Mouse (Mus musculus) neural tube, embryonic 11.5 days (tissue): Measurements from ENCODE around the gene Tmem189. TPM values are rescaled to one million over a fixed set of nuclear protein-coding genes. Genes with fewer than 3 reads are reported as not detected.

Experiments used
- ATAC-seq: fragments of 200-750 bp; cut with Nextera tagmentation; 2 replicates; pipeline ENCODE4 v1.8.0; 2017; ENCODE audit warnings: moderate number of reproducible peaks, mild to moderate bottlenecking, moderate TSS enrichment, moderate library complexity; ENCODE audit not compliant: insufficient read depth, low FRiP score, low TSS enrichment
- DNase-seq: peaks from one replicate; pipeline ENCODE4 v3.0.0-alpha.2; 2015; ENCODE audit warnings: low spot score
- H3K27ac ChIP-seq: fragments of 300-500 bp; sonication (generic); 2 replicates; pipeline ENCODE4 v1.5.1; 2014; ENCODE audit warnings: low read depth, mild to moderate bottlenecking, low read length
- H3K27me3 ChIP-seq: fragments of 300-500 bp; sonication (generic); 2 replicates; pipeline ENCODE4 v1.6.1; 2014; ENCODE audit warnings: mild to moderate bottlenecking, low read length, mixed read lengths; ENCODE audit not compliant: control insufficient read depth, insufficient read depth
- H3K36me3 ChIP-seq: fragments of 300-500 bp; sonication (generic); 2 replicates; pipeline ENCODE4 v1.6.1; 2014; ENCODE audit warnings: mild to moderate bottlenecking, low read length, moderate library complexity, mixed read lengths; ENCODE audit not compliant: control insufficient read depth, insufficient read depth
- H3K4me1 ChIP-seq: fragments of 300-500 bp; sonication (generic); 2 replicates; pipeline ENCODE4 v1.6.1; 2014; ENCODE audit warnings: low read length, mixed read lengths; ENCODE audit not compliant: control insufficient read depth, insufficient read depth
- H3K4me2 ChIP-seq: fragments of 300-500 bp; sonication (generic); 2 replicates; pipeline ENCODE4 v1.6.1; 2014; ENCODE audit warnings: low read depth, mild to moderate bottlenecking, moderate library complexity
- H3K4me3 ChIP-seq: fragments of 300-500 bp; sonication (generic); 2 replicates; pipeline ENCODE4 v1.5.1; 2014; ENCODE audit warnings: low read depth, low read length
- H3K9ac ChIP-seq: fragments of 300-500 bp; sonication (generic); 2 replicates; pipeline ENCODE4 v1.6.1; 2014; ENCODE audit warnings: mild to moderate bottlenecking, low read length
- H3K9me3 ChIP-seq: fragments of 300-500 bp; sonication (generic); 2 replicates; pipeline ENCODE4 v1.6.1; 2016; ENCODE audit warnings: low read length; ENCODE audit not compliant: control insufficient read depth
- WGBS: fragments of 180-500 bp; shearing (Covaris S2); extraction: QIAGEN DNeasy Blood & Tissue Kit; methylation state at CpG from one replicate; pipeline ENCODE4 v1.1.7; 2014; 5-methylcytosine and 5-hydroxymethylcytosine counted together
- microRNA-seq: library from miRNA; unstranded; fragments of <30 nt; microRNA quantifications from one replicate; pipeline ENCODE4, GENCODE M21; 2016
- polyA plus RNA-seq: library from polyadenylated mRNA; unstranded; fragments of >200 nt; fragmentation: Nextera tagmentation; extraction: Ambion mirVana; gene quantifications from 2 replicates; pipeline ENCODE4 v1.2.1, GENCODE M21; 2014

Gene Tmem189
- polyA plus RNA-seq, 1 experiment from 2014 or later, result 40.4 TPM

GRCm38 (mm10) chr2:167596262-167596661, 93.4 kb downstream of the Tmem189 start:
- no peak for ATAC-seq
- peaks cover 16% of the 10 kb centered on the region for H3K4me1 ChIP-seq

GRCm38 (mm10) chr2:167595761-167596171, 93.9 kb downstream of the Tmem189 start:
- H3K4me3 ChIP-seq, result no peak overlapping the region
- peak overlapping the region; percentile 67 for H3K27ac ChIP-seq
- no peak overlapping the region for H3K9ac ChIP-seq
- H3K4me1 ChIP-seq, result peaks cover 16% of the 10 kb centered on the region
- DNase-seq (peak; percentile 71), ATAC-seq (no peak)
- H3K27me3 ChIP-seq, result no peaks in the 10 kb centered on the region
- no peaks in the 10 kb centered on the region for H3K9me3 ChIP-seq
- no peak overlapping the region for H3K4me2 ChIP-seq
- no peaks in the 10 kb centered on the region for H3K36me3 ChIP-seq
- 29% methylated on average over 14 of the region's 14 CpGs for WGBS

More at GRCm38 (mm10) chr2:167596262-167596661, 93.4 kb downstream of the Tmem189 start:
- 14% methylated on average over 3 of the region's 4 CpGs for WGBS
- Histone ChIP-seq H3K27me3 (no peaks in the 10 kb centered on the region), H3K4me3 (no peak overlapping the region), H3K27ac (peak overlapping the region; percentile 67), H3K9ac (no peak overlapping the region), H3K4me2 (no peak overlapping the region), H3K9me3 (no peaks in the 10 kb centered on the region), H3K36me3 (no peaks in the 10 kb centered on the region)
- DNase-seq, result peak; percentile 21

GRCm38 (mm10) chr2:167594444-167594934, 95.1 kb downstream of the Tmem189 start:
- no peak overlapping the region for H3K27ac ChIP-seq
- DNase-seq, result peak; percentile 21
- ATAC-seq, result no peak

GRCm38 (mm10) chr2:167593551-167594250, 95.9 kb downstream of the Tmem189 start:
- Histone ChIP-seq H3K9ac (no peak overlapping the region), H3K4me3 (no peak overlapping the region)
- 81% methylated on average over 4 of the region's 4 CpGs for WGBS

More at GRCm38 (mm10) chr2:167594444-167594934, 95.1 kb downstream of the Tmem189 start:
- H3K4me1 ChIP-seq, result peaks cover 16% of the 10 kb centered on the region
- no peaks in the 10 kb centered on the region for H3K9me3 ChIP-seq
- no peak overlapping the region; the same call in 1 of the 2 replicates for H3K9ac ChIP-seq
- no peaks in the 10 kb centered on the region for H3K36me3 ChIP-seq
- WGBS, result 34% methylated on average over 10 of the region's 10 CpGs
- no peak overlapping the region for H3K4me3 ChIP-seq
- no peaks in the 10 kb centered on the region for H3K27me3 ChIP-seq
- no peak overlapping the region for H3K4me2 ChIP-seq

More at GRCm38 (mm10) chr2:167593551-167594250, 95.9 kb downstream of the Tmem189 start:
- H3K36me3 ChIP-seq, result no peaks in the 10 kb centered on the region
- no peaks in the 10 kb centered on the region for H3K9me3 ChIP-seq
- H3K27me3 ChIP-seq, result no peaks in the 10 kb centered on the region
- no peak overlapping the region for H3K4me2 ChIP-seq
- DNase-seq (no peak), ATAC-seq (no peak)
- H3K4me1 ChIP-seq, result peaks cover 24% of the 10 kb centered on the region
- no peak overlapping the region for H3K27ac ChIP-seq

Small RNA genes within 50 kb of the gene (microRNA-seq; reads per million reads assigned to microRNA genes)
- gene Gm22355, result not detected

Other genes with a start within 250 kb of the Tmem189 start
- gene Rnf114, start 197.2 kb downstream of the Tmem189 start, polyA plus RNA-seq, result 150 and 161 TPM in 2 replicates
- gene Spata2, start 196.9 kb downstream of the Tmem189 start, polyA plus RNA-seq, result 23.1 and 24.6 TPM in 2 replicates
- 32.3 and 39.7 TPM in 2 replicates for gene Snai1, start 151.6 kb downstream of the Tmem189 start, polyA plus RNA-seq
- 291 and 297 TPM in 2 replicates for gene Ube2v1, start 57.7 kb downstream of the Tmem189 start, polyA plus RNA-seq
- 7.0 TPM in 1 of 2 replicates, not detected in the other for gene Gm20431, start 28.3 kb downstream of the Tmem189 start, polyA plus RNA-seq
- 3.0 and 3.2 TPM in 2 replicates for gene Cebpb, start 907 bp downstream of the Tmem189 start, polyA plus RNA-seq
- gene Ptpn1, start 242.2 kb upstream of the Tmem189 start, polyA plus RNA-seq, result 84.3 and 98.9 TPM in 2 replicates